Mouse (Mus musculus) stomach, embryonic 16.5 days (tissue): ENCODE measurements around the gene Prdx5. TPM values are rescaled to one million over a fixed set of nuclear protein-coding genes. Genes with fewer than 3 reads are reported as not detected.

Experiments
- ATAC-seq: fragments of 200-750 bp; cut with Nextera tagmentation; 2 replicates; pipeline ENCODE4 v1.8.0; 2017; ENCODE audit warnings: moderate number of reproducible peaks, moderate TSS enrichment; ENCODE audit not compliant: insufficient read depth, low FRiP score
- H3K27ac ChIP-seq: fragments of 300-500 bp; sonication (generic); 2 replicates; pipeline ENCODE4 v1.5.1; 2014; ENCODE audit warnings: low read length
- H3K27me3 ChIP-seq: fragments of 300-500 bp; sonication (generic); 2 replicates; pipeline ENCODE4 v1.6.1; 2014; ENCODE audit warnings: low read length, control low read depth, mixed read lengths; ENCODE audit not compliant: control insufficient read depth, insufficient read depth
- H3K36me3 ChIP-seq: fragments of 300-500 bp; sonication (generic); 2 replicates; pipeline ENCODE4 v1.6.1; 2014; ENCODE audit warnings: low read length; ENCODE audit not compliant: control insufficient read depth, insufficient read depth
- H3K4me1 ChIP-seq: fragments of 300-500 bp; sonication (generic); 2 replicates; pipeline ENCODE4 v1.6.1; 2014; ENCODE audit warnings: low read length, control low read depth, mixed read lengths; ENCODE audit not compliant: control insufficient read depth, insufficient read depth
- H3K4me2 ChIP-seq: fragments of 300-500 bp; sonication (generic); 2 replicates; pipeline ENCODE4 v1.6.1; 2014; ENCODE audit warnings: low read depth, low read length, mixed read lengths
- H3K4me3 ChIP-seq: fragments of 300-500 bp; sonication (generic); replicated peaks from 2 replicates; pipeline ENCODE4 v1.5.1; 2014; ENCODE audit warnings: mild to moderate bottlenecking, low read length
- H3K9ac ChIP-seq: fragments of 300-500 bp; sonication (generic); 2 replicates; pipeline ENCODE4 v1.6.1; 2014; ENCODE audit warnings: low read length
- H3K9me3 ChIP-seq: fragments of 300-500 bp; sonication (generic); replicated peaks from 2 replicates; pipeline ENCODE4 v1.6.1; 2016; ENCODE audit warnings: low read length, control low read depth; ENCODE audit not compliant: control insufficient read depth
- WGBS: fragments of 180-500 bp; shearing (Covaris S2); extraction: QIAGEN DNeasy Blood & Tissue Kit; methylation state at CpG from one replicate; pipeline ENCODE4 v1.1.7; 2014; 5-methylcytosine and 5-hydroxymethylcytosine counted together
- polyA plus RNA-seq: library from polyadenylated mRNA; unstranded; fragments of >200 nt; fragmentation: Nextera tagmentation; extraction: Ambion mirVana; gene quantifications from 2 replicates; pipeline ENCODE4 v1.2.1, GENCODE M21; 2015

The Prdx5 gene
- polyA plus RNA-seq, 1 experiment from 2014 or later = 291 TPM

DNA sequence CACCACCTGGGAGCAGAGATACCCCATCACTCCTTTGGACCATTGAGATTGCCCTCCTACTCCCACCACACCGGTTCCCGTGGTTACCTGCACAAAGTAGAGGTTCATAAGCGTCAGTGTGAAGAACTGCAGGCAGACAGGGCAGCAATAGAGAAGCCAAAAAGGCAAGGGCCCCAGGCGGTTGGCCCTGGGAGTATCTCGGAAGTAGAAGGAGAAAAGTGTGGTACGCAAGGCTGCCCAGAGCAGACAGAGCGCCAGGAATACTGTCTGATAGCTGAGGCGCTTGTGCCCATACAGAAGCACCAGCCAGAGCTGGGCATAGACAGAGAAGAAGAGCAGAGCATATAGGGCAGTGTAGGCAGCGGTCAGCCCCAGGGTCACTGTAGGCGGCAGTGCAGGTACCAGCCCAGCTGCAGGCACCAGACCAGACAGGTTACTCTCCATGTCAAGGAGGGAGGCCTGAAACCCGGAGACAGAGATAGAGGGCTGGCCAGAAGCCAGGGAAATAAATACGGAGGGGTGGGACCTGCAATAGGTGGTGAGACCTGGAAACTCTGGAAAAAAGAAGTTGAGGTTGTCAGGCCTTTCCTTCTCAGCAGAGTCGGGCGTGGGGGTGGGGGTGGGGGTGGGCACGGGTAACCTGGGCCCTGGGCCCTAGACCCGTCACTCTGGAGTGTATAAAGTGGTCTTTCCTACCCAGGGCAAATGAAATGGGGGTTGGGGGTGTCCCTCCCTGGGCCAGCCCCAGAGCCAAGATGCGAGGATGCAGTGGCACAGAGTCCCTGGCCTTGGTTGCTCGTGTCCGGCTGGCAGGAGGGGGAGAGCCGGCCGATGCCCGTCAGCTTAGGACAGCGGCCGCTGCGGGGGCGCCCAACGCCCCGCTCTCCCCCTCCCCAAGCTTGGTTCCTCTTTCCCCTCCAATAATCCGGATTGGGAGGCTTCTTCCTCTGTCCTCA lies 30.8 kb upstream of the Prdx5 start:
- Histone ChIP-seq H3K4me1 (peaks cover 21% of the 10 kb centered on the region), H3K4me3 (peak overlapping the region; percentile 76), H3K4me2 (peak overlapping the region; percentile 98), H3K27ac (peak overlapping the region; percentile 71), H3K9ac (peak overlapping the region; percentile 93), H3K27me3 (peaks cover 6% of the 10 kb centered on the region; the same call in 1 of the 2 replicates), H3K36me3 (no peaks in the 10 kb centered on the region), H3K9me3 (no peaks in the 10 kb centered on the region)
- WGBS = 17% methylated on average over 29 of the region's 29 CpGs
- ATAC-seq = peak; percentile 0; the same call in 1 of the 2 replicates

DNA sequence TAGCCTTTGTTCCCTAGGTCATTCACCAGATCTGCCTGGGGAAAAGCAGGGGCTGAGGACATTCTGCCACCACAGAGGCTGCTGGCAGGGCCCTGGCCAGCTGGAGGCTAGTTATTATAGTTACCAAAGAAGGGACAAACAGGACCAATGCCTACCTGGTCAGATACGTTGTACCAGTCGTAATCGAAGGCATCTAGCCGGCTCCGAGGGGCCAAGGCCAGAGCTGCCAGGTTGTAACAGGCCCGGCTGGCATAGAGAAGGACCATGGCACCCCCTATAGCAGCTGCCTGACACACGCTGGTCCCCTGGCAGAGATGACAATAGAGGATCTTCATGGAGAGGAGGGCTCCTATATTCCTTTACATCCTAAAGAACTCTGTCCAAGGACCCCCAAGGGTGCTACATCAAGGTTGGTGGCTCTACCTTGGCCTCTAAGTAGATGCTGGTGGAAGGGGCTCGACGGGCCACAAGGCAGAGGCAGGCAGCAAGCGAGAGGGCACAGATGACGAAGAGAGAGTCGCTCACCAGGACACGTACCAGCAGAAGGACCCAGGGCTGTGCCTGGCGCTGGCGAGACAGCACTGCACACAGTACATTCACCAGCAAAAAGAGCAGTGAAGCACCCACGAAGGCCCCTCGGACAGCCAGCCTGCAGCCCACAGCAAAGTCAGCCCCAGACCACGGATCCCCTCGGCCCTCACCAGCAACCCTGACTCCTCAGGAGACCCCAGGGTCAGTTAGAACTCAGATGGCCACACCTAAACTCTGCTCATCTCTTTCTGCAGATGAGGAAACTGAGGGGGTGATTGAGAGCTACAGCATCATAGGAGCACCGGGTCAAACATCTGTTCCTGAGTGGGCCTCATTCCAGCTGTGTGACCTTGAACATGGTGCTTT lies 29.4 kb upstream of the Prdx5 start:
- ATAC-seq = no peak
- no peak overlapping the region for H3K4me3 ChIP-seq
- no peak overlapping the region for H3K27ac ChIP-seq
- no peaks in the 10 kb centered on the region for H3K9me3 ChIP-seq
- WGBS = 90% methylated on average over 20 of the region's 20 CpGs
- 0 out of 2 replicates have a peak overlapping the region, but pooled peaks have one; percentile 93 for H3K9ac ChIP-seq
- H3K36me3 ChIP-seq = no peaks in the 10 kb centered on the region
- peaks cover 21% of the 10 kb centered on the region for H3K4me1 ChIP-seq
- H3K4me2 ChIP-seq = no peak overlapping the region
- peaks cover 12% of the 10 kb centered on the region for H3K27me3 ChIP-seq

DNA sequence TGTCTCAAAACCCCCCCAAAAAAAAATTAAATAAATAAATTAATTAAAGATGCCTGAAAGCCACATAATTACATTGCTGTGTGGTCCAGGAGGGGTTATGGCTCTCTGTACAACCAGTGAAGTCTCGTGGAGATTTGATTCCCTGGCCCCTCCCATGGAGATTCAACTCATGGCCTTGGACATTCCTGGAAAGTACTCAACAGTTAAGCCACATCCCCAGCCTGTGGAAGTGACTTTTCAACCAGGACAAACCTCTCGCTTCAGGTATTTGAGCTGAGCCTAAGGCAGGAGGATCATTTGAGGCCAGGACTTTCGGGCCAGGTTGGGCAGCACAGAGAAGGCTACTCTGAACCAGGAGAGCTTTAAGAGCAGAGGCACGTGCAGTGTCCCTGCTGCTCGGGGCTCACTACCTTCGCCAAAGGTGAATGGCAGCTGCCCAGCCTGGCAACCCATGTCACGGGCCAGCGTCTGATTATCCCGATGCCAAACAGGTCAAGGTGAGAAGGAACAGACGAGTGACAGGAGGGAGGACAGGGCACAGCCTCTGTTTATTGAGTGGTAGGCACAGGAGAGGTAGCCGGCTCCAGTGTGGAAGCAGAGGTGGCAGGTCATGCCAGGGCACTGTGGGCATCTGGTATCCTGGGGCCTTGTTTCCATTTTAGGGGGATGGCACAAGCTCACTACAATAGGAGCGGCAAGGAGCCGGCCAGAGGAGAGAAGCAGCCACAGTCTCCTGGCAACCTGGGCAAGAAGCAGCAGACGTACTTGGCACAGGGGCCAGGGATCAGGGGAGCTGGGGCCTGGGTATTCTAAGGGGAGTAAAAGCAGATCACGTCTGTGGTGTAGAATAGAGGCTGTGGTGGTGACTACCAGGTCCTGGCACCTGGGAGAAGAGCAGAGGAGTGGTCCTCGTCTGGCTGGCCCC lies 27.9 kb upstream of the Prdx5 start:
- Histone ChIP-seq H3K4me2 (no peak overlapping the region), H3K9ac (no peak overlapping the region), H3K4me3 (no peak overlapping the region), H3K36me3 (no peaks in the 10 kb centered on the region), H3K4me1 (peaks cover 23% of the 10 kb centered on the region), H3K9me3 (no peaks in the 10 kb centered on the region), H3K27ac (no peak overlapping the region), H3K27me3 (peaks cover 28% of the 10 kb centered on the region)
- no peak for ATAC-seq
- WGBS = 81% methylated on average over 16 of the region's 16 CpGs

DNA sequence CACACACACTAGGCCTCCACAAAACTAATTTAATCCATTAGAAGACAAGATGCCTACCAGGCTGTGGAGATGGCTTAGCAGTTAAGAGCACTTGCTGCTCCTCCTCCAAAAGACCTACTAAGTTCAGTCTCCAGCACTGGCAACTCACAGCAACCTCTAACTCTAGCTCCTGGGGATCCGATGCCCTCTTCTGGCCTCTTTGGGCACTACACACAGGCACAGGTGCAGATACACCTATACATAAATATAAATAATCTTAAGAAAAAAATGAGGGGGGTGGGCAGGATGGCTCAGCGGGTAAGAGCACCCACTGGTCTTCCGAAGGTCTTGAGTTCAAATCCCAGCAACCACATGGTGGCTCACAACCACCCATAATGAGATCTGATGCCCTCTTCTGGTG lies 26.4 kb upstream of the Prdx5 start:
- H3K27ac ChIP-seq = no peak overlapping the region
- no peak for ATAC-seq
- H3K9ac ChIP-seq = no peak overlapping the region
- H3K4me3 ChIP-seq = no peak overlapping the region
- peaks cover 38% of the 10 kb centered on the region for H3K27me3 ChIP-seq
- no peaks in the 10 kb centered on the region for H3K9me3 ChIP-seq
- H3K4me1 ChIP-seq = peaks cover 21% of the 10 kb centered on the region
- H3K4me2 ChIP-seq = no peak overlapping the region
- no peaks in the 10 kb centered on the region for H3K36me3 ChIP-seq
- 24% methylated on average over 3 of the region's 3 CpGs for WGBS

DNA sequence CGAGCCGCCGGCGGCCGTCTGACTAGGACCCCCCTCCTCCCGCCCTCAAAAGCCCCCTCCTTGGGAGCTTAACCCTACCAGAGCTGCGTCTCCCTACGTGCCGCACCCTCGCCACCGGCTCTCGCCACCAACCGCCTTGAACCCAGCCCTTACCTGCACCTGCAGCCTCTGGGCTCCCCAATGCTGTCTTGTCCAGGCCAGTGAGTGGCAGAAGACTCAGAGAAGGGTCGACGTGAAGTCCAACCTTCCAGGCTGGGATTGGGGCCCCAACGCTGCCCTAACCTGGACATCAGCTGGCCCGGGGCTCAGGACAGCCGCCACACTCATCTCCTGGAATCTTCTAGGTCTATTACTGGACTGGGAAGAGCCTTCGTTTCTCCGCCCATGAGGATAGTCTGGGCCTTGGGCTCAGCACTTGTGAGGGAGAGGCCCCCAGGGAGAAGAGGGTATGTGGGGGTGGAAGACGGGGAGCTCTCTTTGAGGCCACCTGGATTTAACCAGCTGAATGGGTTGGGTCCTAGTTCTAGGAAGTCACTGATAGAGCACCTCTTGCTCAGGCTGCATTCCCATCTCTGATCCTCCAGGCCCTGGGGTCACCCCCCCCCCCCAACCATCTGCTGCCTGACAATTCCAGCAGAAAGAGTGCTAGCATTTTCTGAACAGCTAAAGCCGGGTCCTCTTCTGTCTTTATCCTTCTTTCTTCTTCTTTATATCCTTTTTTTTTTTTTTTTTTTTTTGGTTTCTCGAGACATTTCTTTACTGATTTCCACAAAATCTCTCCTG lies 24.5 kb upstream of the Prdx5 start, which contains the start of gene Kcnk4:
Gene Kcnk4, minus strand, starts transcription at position 321 of the 783 bp plus-strand sequence.
- Histone ChIP-seq H3K4me3 (peak within 1 kb of the TSS; percentile 42), H3K4me2 (peak within 1 kb of the TSS; percentile 90), H3K4me1 (peaks cover 11% of the 10 kb centered on the region), H3K27ac (no peak within 1 kb of the TSS), H3K27me3 (peaks cover 38% of the 10 kb centered on the region), H3K36me3 (no peaks in the 10 kb centered on the region), H3K9me3 (no peaks in the 10 kb centered on the region), H3K9ac (peak within 1 kb of the TSS; percentile 71)
- WGBS = 11% methylated on average over 23 of the region's 23 CpGs
- ATAC-seq = no peak

DNA sequence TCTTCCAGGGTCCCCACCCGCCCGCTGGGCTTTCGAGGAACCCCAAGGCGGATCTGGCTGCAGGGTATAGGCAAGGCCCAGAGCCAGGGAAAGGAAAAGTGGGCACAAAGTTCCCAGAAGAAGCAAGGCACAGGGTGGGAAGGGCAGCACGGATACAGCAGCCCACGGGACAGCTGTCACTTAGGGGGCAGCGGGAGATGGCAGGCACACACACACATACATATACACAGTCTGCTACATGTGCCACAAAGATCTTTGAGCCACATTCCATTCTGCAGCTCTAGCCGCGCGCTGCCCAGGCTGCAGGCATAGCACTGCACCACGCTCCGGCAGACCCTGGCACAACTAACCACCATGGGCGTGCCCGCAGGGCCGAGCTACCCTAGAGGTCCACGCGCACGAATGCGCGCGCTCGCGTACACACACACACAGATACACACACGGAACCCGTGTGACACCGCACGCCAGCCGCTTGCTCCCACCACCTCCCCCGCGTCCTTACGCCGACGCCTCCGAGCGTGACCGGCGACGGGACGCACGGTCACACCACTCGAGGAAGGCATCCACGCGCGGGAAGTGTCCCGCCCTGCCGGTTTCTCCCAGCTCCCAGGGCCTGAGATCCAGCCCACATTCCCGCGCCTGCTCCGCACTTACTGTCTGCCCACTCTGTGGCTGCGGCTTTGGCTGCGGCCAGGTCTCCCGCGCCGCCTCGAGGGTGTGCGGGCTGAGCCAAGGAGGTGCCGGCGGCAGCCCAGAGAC lies 23.7 kb upstream of the Prdx5 start:
- H3K9me3 ChIP-seq = no peaks in the 10 kb centered on the region
- peaks cover 38% of the 10 kb centered on the region for H3K27me3 ChIP-seq
- ATAC-seq = peak; percentile 51; the same call in 1 of the 2 replicates
- H3K4me2 ChIP-seq = peak overlapping the region; percentile 90
- H3K4me1 ChIP-seq = peaks cover 11% of the 10 kb centered on the region
- 4% methylated on average over 58 of the region's 58 CpGs for WGBS
- no peaks in the 10 kb centered on the region for H3K36me3 ChIP-seq
- no peak overlapping the region for H3K27ac ChIP-seq
- peak overlapping the region; percentile 71 for H3K9ac ChIP-seq
- H3K4me3 ChIP-seq = peak overlapping the region; percentile 42

DNA sequence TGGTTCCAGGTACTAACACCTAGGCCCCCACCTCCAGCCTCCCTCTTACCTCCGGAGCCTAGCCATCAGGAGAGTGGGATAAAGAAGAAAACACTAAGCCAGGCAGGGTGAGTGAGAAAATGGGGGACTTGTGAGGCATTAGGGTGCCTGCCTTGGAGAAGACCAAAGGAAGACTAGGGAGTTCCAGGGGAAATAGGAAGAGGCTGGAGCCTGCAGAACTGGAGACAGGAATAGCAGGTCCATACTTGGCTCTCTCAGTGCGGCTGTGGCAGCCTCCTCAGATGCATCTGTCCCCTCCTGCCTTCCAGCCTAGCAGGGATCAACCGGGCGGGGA lies 23.2 kb upstream of the Prdx5 start:
- H3K4me3 ChIP-seq = no peak overlapping the region

More for the DNA sequence above, 23.2 kb upstream of the Prdx5 start:
- Histone ChIP-seq H3K9me3 (no peaks in the 10 kb centered on the region), H3K4me2 (no peak overlapping the region), H3K27me3 (peaks cover 42% of the 10 kb centered on the region), H3K27ac (no peak overlapping the region), H3K4me1 (peaks cover 11% of the 10 kb centered on the region), H3K9ac (0 out of 2 replicates have a peak overlapping the region, but pooled peaks have one; percentile 71), H3K36me3 (no peaks in the 10 kb centered on the region)
- WGBS = 34% methylated on average over 4 of the region's 4 CpGs
- ATAC-seq = no peak
